Mouse (Mus musculus) forebrain, embryonic 14.5 days (tissue): ENCODE data around the gene Hoxb1. TPM values are rescaled to one million over a fixed set of nuclear protein-coding genes. Genes with fewer than 3 reads are reported as not detected.

ENCODE experiments used
- ATAC-seq: fragments of 200-750 bp; cut with Nextera tagmentation; 2 replicates; pipeline ENCODE4 v1.8.0; 2017; ENCODE audit warnings: mild to moderate bottlenecking, moderate library complexity
- DNase-seq: peaks from one replicate; pipeline ENCODE4 v3.0.0-alpha.2; 2015; ENCODE audit warnings: low spot score
- H3K27ac ChIP-seq: fragments of 300-500 bp; sonication (generic); 2 replicates; pipeline ENCODE4 v1.5.1; 2014; ENCODE audit warnings: low read depth, mild to moderate bottlenecking, control low read depth, low read length, moderate library complexity
- H3K27me3 ChIP-seq: fragments of 300-500 bp; sonication (generic); replicated peaks from 2 replicates; pipeline ENCODE4 v1.6.1; 2014; ENCODE audit warnings: low read length, control low read depth, mixed read lengths; ENCODE audit not compliant: control insufficient read depth, insufficient read depth
- H3K36me3 ChIP-seq: fragments of 300-500 bp; sonication (generic); 2 replicates; pipeline ENCODE4 v1.6.1; 2014; ENCODE audit warnings: low read length, control low read depth; ENCODE audit not compliant: control insufficient read depth, insufficient read depth
- H3K4me1 ChIP-seq: fragments of 300-500 bp; sonication (generic); 2 replicates; pipeline ENCODE4 v1.6.1; 2014; ENCODE audit warnings: antibody characterized with exemption, low read length, control low read depth; ENCODE audit not compliant: control insufficient read depth, insufficient read depth
- H3K4me2 ChIP-seq: fragments of 300-500 bp; sonication (generic); 2 replicates; pipeline ENCODE4 v1.6.1; 2014; ENCODE audit warnings: mild to moderate bottlenecking, control low read depth, low read length
- H3K4me3 ChIP-seq: fragments of 300-500 bp; sonication (generic); 2 replicates; pipeline ENCODE4 v1.5.1; 2014; ENCODE audit warnings: low read depth, low read length, control low read depth
- H3K9ac ChIP-seq: fragments of 300-500 bp; sonication (generic); 2 replicates; pipeline ENCODE4 v1.6.1; 2014; ENCODE audit warnings: mild to moderate bottlenecking, low read length, control low read depth, moderate library complexity
- H3K9me3 ChIP-seq: fragments of 300-500 bp; sonication (generic); replicated peaks from 2 replicates; pipeline ENCODE4 v1.6.1; 2016; ENCODE audit warnings: low read length, control low read depth, mixed read lengths; ENCODE audit not compliant: control insufficient read depth
- WGBS: fragments of 180-500 bp; shearing (Covaris S2); extraction: QIAGEN DNeasy Blood & Tissue Kit; methylation state at CpG from one replicate; pipeline ENCODE4 v1.1.7; 2014; 5-methylcytosine and 5-hydroxymethylcytosine counted together
- microRNA counts: library from miRNA; unstranded; fragments of <30 nt; microRNA quantifications from one replicate; lab custom pipeline; 2016
- microRNA-seq: library from miRNA; unstranded; fragments of <30 nt; microRNA quantifications from one replicate; pipeline ENCODE4, GENCODE M21; 2016
- polyA plus RNA-seq: library from polyadenylated mRNA; unstranded; fragments of >200 nt; fragmentation: Nextera tagmentation; extraction: Ambion mirVana; gene quantifications from 2 replicates; pipeline ENCODE4 v1.2.1, GENCODE M21; 2014

The Hoxb1 gene
- polyA plus RNA-seq, 1 experiment from 2014 or later = not detected

- DNase-seq = no peak
These were observed 46.4 kb downstream of the Hoxb1 start for GRCm38 (mm10) chr11:96411934-96412333.

DNA sequence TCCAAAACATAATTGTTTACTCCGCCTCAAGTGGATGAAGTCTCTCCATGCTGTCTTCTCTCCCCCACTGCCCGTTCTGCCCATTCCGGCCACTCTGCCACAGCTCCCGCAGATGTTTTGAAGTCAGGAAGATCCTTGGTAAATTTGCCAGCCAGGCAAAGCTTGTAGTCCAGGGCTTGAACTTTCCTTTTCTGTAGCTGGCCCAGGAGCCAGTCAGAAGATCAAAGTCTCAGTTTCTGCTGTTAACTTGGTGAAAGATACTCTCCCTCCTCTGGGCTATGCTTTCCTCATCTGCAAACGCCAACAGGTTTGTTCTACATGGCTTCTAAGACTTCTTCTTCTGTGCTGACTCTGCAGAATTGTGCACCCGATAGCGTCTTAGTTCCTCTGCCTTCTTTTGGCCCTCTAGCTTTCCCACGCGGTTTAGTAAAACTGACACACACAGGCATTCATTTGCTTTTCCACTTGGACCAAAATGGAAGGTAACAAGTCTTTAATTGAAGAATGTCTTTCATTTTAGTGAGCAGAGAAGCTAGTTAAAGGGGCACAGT, 47.5 kb downstream of the Hoxb1 start:
- no peaks in the 10 kb centered on the region for H3K4me1 ChIP-seq
- H3K4me3 ChIP-seq = no peak overlapping the region
- no peak overlapping the region for H3K4me2 ChIP-seq
- DNase-seq (no peak), ATAC-seq (no peak)
- H3K27ac ChIP-seq = no peak overlapping the region
- H3K9ac ChIP-seq = no peak overlapping the region
- H3K9me3 ChIP-seq = no peaks in the 10 kb centered on the region
- no peaks in the 10 kb centered on the region for H3K27me3 ChIP-seq
- WGBS = 86% methylated on average over 9 of the region's 9 CpGs
- H3K36me3 ChIP-seq = no peaks in the 10 kb centered on the region

More at GRCm38 (mm10) chr11:96411934-96412333, 46.4 kb downstream of the Hoxb1 start:
- Histone ChIP-seq H3K4me3 (no peak overlapping the region), H3K27ac (no peak overlapping the region), H3K27me3 (no peaks in the 10 kb centered on the region), H3K9ac (no peak overlapping the region), H3K9me3 (no peaks in the 10 kb centered on the region), H3K4me1 (0 out of 2 replicates have a peak, but pooled peaks cover 4% of the 10 kb centered on the region), H3K4me2 (no peak overlapping the region), H3K36me3 (no peaks in the 10 kb centered on the region)
- no peak for ATAC-seq
- WGBS = 70% methylated on average over 4 of the region's 4 CpGs

GRCm38 (mm10) chr11:96413527-96413926, 48.0 kb downstream of the Hoxb1 start:
- no peak overlapping the region for H3K9ac ChIP-seq
- WGBS = 64% methylated on average over 8 of the region's 8 CpGs
- no peaks in the 10 kb centered on the region for H3K27me3 ChIP-seq
- ATAC-seq (no peak), DNase-seq (no peak)
- no peaks in the 10 kb centered on the region for H3K36me3 ChIP-seq
- H3K4me2 ChIP-seq = no peak overlapping the region
- no peak overlapping the region for H3K4me3 ChIP-seq
- no peak overlapping the region for H3K27ac ChIP-seq
- H3K9me3 ChIP-seq = no peaks in the 10 kb centered on the region
- H3K4me1 ChIP-seq = no peaks in the 10 kb centered on the region

GRCm38 (mm10) chr11:96414002-96414401, 48.5 kb downstream of the Hoxb1 start:
- DNase-seq (no peak), ATAC-seq (no peak)
- no peaks in the 10 kb centered on the region for H3K27me3 ChIP-seq
- 75% methylated on average over 2 of the region's 2 CpGs for WGBS
- H3K4me3 ChIP-seq = no peak overlapping the region
- H3K4me2 ChIP-seq = no peak overlapping the region
- H3K9ac ChIP-seq = no peak overlapping the region
- no peaks in the 10 kb centered on the region for H3K4me1 ChIP-seq
- H3K36me3 ChIP-seq = no peaks in the 10 kb centered on the region
- no peak overlapping the region for H3K27ac ChIP-seq
- H3K9me3 ChIP-seq = no peaks in the 10 kb centered on the region

MicroRNAs within 50 kb of the gene (microRNA counts, 519-probe panel; counts per million panel counts)
- 2,992 counts per million, percentile 24 among the panel's probes with 10 or more counts for microRNA mmu-miR-10a (lab: Ali Mortazavi, UCI)

Small RNAs within 50 kb of the gene (microRNA-seq; reads per million reads assigned to microRNA genes)
- gene Mir10a = 388 reads per million, percentile 73 among the genes with 10 or more reads in this experiment

Other genes with a start within 250 kb of the Hoxb1 start
- 0.06 and 0.15 TPM in 2 replicates for gene Ttll6, start 232.0 kb upstream of the Hoxb1 start, polyA plus RNA-seq
- not detected in 2 replicates for gene Hoxb13, start 171.4 kb upstream of the Hoxb1 start, polyA plus RNA-seq
- not detected in 2 replicates for gene Hoxb9, start 94.3 kb upstream of the Hoxb1 start, polyA plus RNA-seq
- not detected in 2 replicates for gene Hoxb8, start 83.8 kb upstream of the Hoxb1 start, polyA plus RNA-seq
- not detected in 2 replicates for gene Hoxb7, start 79.1 kb upstream of the Hoxb1 start, polyA plus RNA-seq
- gene Hoxb6, start 73.3 kb upstream of the Hoxb1 start, polyA plus RNA-seq = not detected in 2 replicates
- 0.15 TPM in 1 of 2 replicates, not detected in the other for gene Hoxb5, start 62.4 kb upstream of the Hoxb1 start, polyA plus RNA-seq
- not detected in 2 replicates for gene Hoxb4, start 47.5 kb upstream of the Hoxb1 start, polyA plus RNA-seq
- not detected in 2 replicates for gene Hoxb3, start 42.4 kb upstream of the Hoxb1 start, polyA plus RNA-seq
- not detected in 2 replicates for gene Hoxb2, start 15.2 kb upstream of the Hoxb1 start, polyA plus RNA-seq
- 2.4 and 2.8 TPM in 2 replicates for gene Skap1, start 98.8 kb downstream of the Hoxb1 start, polyA plus RNA-seq